9 mouse cellular contexts compared by ENCODE assay signal in genomic region chr15:99644776-99645175, GRCm38 (mm10). TPM values are rescaled to one million over a fixed set of nuclear protein-coding genes. Genes with fewer than 3 reads are reported as not detected.
DNase-seq lines count a peak whose midpoint lies in the region; ATAC-seq lines count a peak whose summit lies in the region.
"Had no signal": no experiment of that assay in that cellular context is flagged by ENCODE, and none has a peak within 500 bp of the region (broad histone marks: within the 10 kb centered on the region; RNA-seq: fewer than 3 reads in every experiment).

No protein-coding gene starts in this region.

- no peak for ATAC-seq in liver, embryonic 13.5 days (ENCODE audit: low read depth)
- ATAC-seq in liver, embryonic 12.5 days, result no peak
- peak; percentile 56; the same call in 1 of the 2 replicates for ATAC-seq in hindbrain, embryonic 16.5 days
- no peak for ATAC-seq in megakaryocyte, adult 5-6 weeks (ENCODE audit: poor library complexity, severe bottlenecking)

- no peak overlapping the region for H3K9ac ChIP-seq in liver, embryonic 13.5 days
- H3K9ac ChIP-seq in liver, embryonic 12.5 days, result no peak overlapping the region
- peak overlapping the region; percentile 48; the same call in 1 of the 2 replicates for H3K9ac ChIP-seq in hindbrain, embryonic 16.5 days (ENCODE audit: low read depth, low read length)

- H3K4me2 ChIP-seq in liver, embryonic 13.5 days, result no peak overlapping the region
- H3K4me2 ChIP-seq in liver, embryonic 12.5 days, result no peak overlapping the region
- peak overlapping the region; percentile 31 for H3K4me2 ChIP-seq in hindbrain, embryonic 16.5 days (ENCODE audit: low read length)

- H3K4me1 ChIP-seq in liver, embryonic 13.5 days (replicated peaks), result peaks cover 56% of the 10 kb centered on the region
- H3K4me1 ChIP-seq in liver, embryonic 12.5 days, result peaks cover 55% of the 10 kb centered on the region
- H3K4me1 ChIP-seq in hindbrain, embryonic 16.5 days (ENCODE audit: control insufficient read depth, insufficient read depth, low read depth, low read length), result peaks cover 35% of the 10 kb centered on the region

- H3K9me3 ChIP-seq in liver, embryonic 13.5 days (replicated peaks), result no peaks in the 10 kb centered on the region
- H3K9me3 ChIP-seq in liver, embryonic 12.5 days (replicated peaks), result no peaks in the 10 kb centered on the region
- no peaks in the 10 kb centered on the region for H3K9me3 ChIP-seq in hindbrain, embryonic 16.5 days (ENCODE audit: control insufficient read depth, low read length)

- H3K36me3 ChIP-seq in liver, embryonic 13.5 days, result peaks cover 42% of the 10 kb centered on the region
- peaks cover 43% of the 10 kb centered on the region for H3K36me3 ChIP-seq in liver, embryonic 12.5 days
- H3K36me3 ChIP-seq in hindbrain, embryonic 16.5 days (ENCODE audit: control insufficient read depth, insufficient read depth, low read length), result no peaks in the 10 kb centered on the region

- 78% methylated on average over 7 of the region's 7 CpGs for WGBS in liver, embryonic 13.5 days (ENCODE audit: insufficient replicate concordance)
- WGBS in liver, embryonic 12.5 days (ENCODE audit: insufficient replicate concordance), result 77% methylated on average over 7 of the region's 7 CpGs
- WGBS in hindbrain, embryonic 16.5 days, result 23% methylated on average over 7 of the region's 7 CpGs

- peak overlapping the region; percentile 18; the same call in 1 of the 2 replicates for H3K27ac ChIP-seq in liver, embryonic 13.5 days
- no peak overlapping the region for H3K27ac ChIP-seq in liver, embryonic 12.5 days
- peak overlapping the region; percentile 39 for H3K27ac ChIP-seq in hindbrain, embryonic 16.5 days (ENCODE audit: low read depth, low read length)

- H3K27me3 ChIP-seq in liver, embryonic 13.5 days, result no peaks in the 10 kb centered on the region
- no peaks in the 10 kb centered on the region for H3K27me3 ChIP-seq in liver, embryonic 12.5 days (replicated peaks)
- H3K27me3 ChIP-seq in hindbrain, embryonic 16.5 days (replicated peaks; ENCODE audit: control insufficient read depth, insufficient read depth, low read length), result no peaks in the 10 kb centered on the region

- H3K4me3 ChIP-seq in liver, embryonic 13.5 days (replicated peaks), result no peak overlapping the region
- H3K4me3 ChIP-seq in liver, embryonic 12.5 days, result no peak overlapping the region
- no peak overlapping the region for H3K4me3 ChIP-seq in hindbrain, embryonic 16.5 days (ENCODE audit: low read length)

- peak; percentile 80 to 82 for DNase-seq in cerebellum, postnatal 10 days
- DNase-seq in cerebellum, adult 11 months, result no peak
- no peak for DNase-seq in liver, embryonic 13.5 days
- peak; percentile 25 for DNase-seq in skeletal muscle tissue, adult 2 months (ENCODE audit: low read depth, low spot score)
- DNase-seq in lung, adult 18-20 months, result no peak

RNA-seq across cellular contexts. Expression of gene Racgap1, which starts 6.7 kb away (rescaled TPM):
- polyA plus RNA-seq in liver, embryonic 13.5 days (2015; fragmentation: Nextera tagmentation; extraction: Ambion mirVana), result 69.2 and 80.8 TPM in 2 replicates
- 93.4 and 96.3 TPM in 2 replicates for polyA plus RNA-seq in liver, embryonic 12.5 days (2016; fragmentation: Nextera tagmentation; extraction: Ambion mirVana)
- polyA plus RNA-seq in hindbrain, embryonic 16.5 days (2015; fragmentation: Nextera tagmentation; extraction: Ambion mirVana), result 56.7 and 64.6 TPM in 2 replicates
- total RNA-seq in megakaryocyte, adult 5-6 weeks (2015), result 136 and 140 TPM in 2 replicates
- total RNA-seq in megakaryocyte, adult 5-6 weeks (2017), result 184 and 201 TPM in 2 replicates

RNA-seq across cellular contexts. Expression of gene Asic1, which starts 25.4 kb away (rescaled TPM):
- polyA plus RNA-seq in liver, embryonic 13.5 days (2015; fragmentation: Nextera tagmentation; extraction: Ambion mirVana), result 0.53 and 0.57 TPM in 2 replicates
- 1.8 and 2.0 TPM in 2 replicates for polyA plus RNA-seq in liver, embryonic 12.5 days (2016; fragmentation: Nextera tagmentation; extraction: Ambion mirVana)
- 45.1 and 59.4 TPM in 2 replicates for polyA plus RNA-seq in hindbrain, embryonic 16.5 days (2015; fragmentation: Nextera tagmentation; extraction: Ambion mirVana)
- total RNA-seq in megakaryocyte, adult 5-6 weeks (2015), result 0.05 TPM in 1 of 2 replicates, not detected in the other
- total RNA-seq in megakaryocyte, adult 5-6 weeks (2017), result 0.11 TPM in 1 of 2 replicates, not detected in the other

RNA-seq across cellular contexts. Expression of gene Aqp6, which starts 43.6 kb away (rescaled TPM):
- polyA plus RNA-seq in liver, embryonic 13.5 days (2015; fragmentation: Nextera tagmentation; extraction: Ambion mirVana), result not detected in 2 replicates
- polyA plus RNA-seq in liver, embryonic 12.5 days (2016; fragmentation: Nextera tagmentation; extraction: Ambion mirVana), result not detected in 2 replicates
- 0.68 and 0.70 TPM in 2 replicates for polyA plus RNA-seq in hindbrain, embryonic 16.5 days (2015; fragmentation: Nextera tagmentation; extraction: Ambion mirVana)
- not detected in 2 replicates for total RNA-seq in megakaryocyte, adult 5-6 weeks (2015)
- total RNA-seq in megakaryocyte, adult 5-6 weeks (2017), result not detected in 2 replicates
- polyA plus RNA-seq: heart, embryonic 14.5 days had no signal

RNA-seq across cellular contexts. Expression of gene Aqp5, which starts 54.2 kb away (rescaled TPM):
- 0.08 and 0.24 TPM in 2 replicates for polyA plus RNA-seq in liver, embryonic 13.5 days (2015; fragmentation: Nextera tagmentation; extraction: Ambion mirVana)
- polyA plus RNA-seq in liver, embryonic 12.5 days (2016; fragmentation: Nextera tagmentation; extraction: Ambion mirVana), result 0.41 and 1.2 TPM in 2 replicates
- polyA plus RNA-seq in hindbrain, embryonic 16.5 days (2015; fragmentation: Nextera tagmentation; extraction: Ambion mirVana), result 0.70 and 0.95 TPM in 2 replicates
- total RNA-seq in megakaryocyte, adult 5-6 weeks (2015), result not detected in 2 replicates
- not detected in 2 replicates for total RNA-seq in megakaryocyte, adult 5-6 weeks (2017)

RNA-seq across cellular contexts. Expression of gene Smarcd1, which starts 57.2 kb away (rescaled TPM):
- polyA plus RNA-seq in liver, embryonic 13.5 days (2015; fragmentation: Nextera tagmentation; extraction: Ambion mirVana), result 7.1 TPM in 2 replicates
- polyA plus RNA-seq in liver, embryonic 12.5 days (2016; fragmentation: Nextera tagmentation; extraction: Ambion mirVana), result 12.2 and 12.6 TPM in 2 replicates
- 71.7 and 86.2 TPM in 2 replicates for polyA plus RNA-seq in hindbrain, embryonic 16.5 days (2015; fragmentation: Nextera tagmentation; extraction: Ambion mirVana)
- 12.0 and 12.4 TPM in 2 replicates for total RNA-seq in megakaryocyte, adult 5-6 weeks (2015)
- 9.3 and 16.1 TPM in 2 replicates for total RNA-seq in megakaryocyte, adult 5-6 weeks (2017)

Comparison
In these comparisons a context has a peak if more than half of its experiments do, and no peak if none do; other contexts are left out.
1. DNase-seq: peak in cerebellum, postnatal 10 days (2 of 2) and skeletal muscle tissue, adult 2 months (single experiment); none in cerebellum, adult 11 months (single experiment), liver, embryonic 13.5 days (single experiment) and lung, adult 18-20 months (0 of 2).
2. RNA of gene Asic1, which starts 25.4 kb away (polyA plus RNA-seq): 45.1 to 59.4 TPM in hindbrain, embryonic 16.5 days; 1.8 to 2.0 TPM in liver, embryonic 12.5 days and 0.53 to 0.57 TPM in liver, embryonic 13.5 days; every median in the first group is over 10 times any median in the second.